Mouse (Mus musculus) kidney, postnatal 14 days (tissue): ENCODE measurements at regions not wholly inside any gene's neighbourhood (a gene's known extent, or its start where the extent isn't known, plus 50 kb on each side); places are given as distances from the start of the nearest gene placed in this dataset.
A peak's percentile ranks its signal among the peaks of the same experiment; 100 is the strongest.
"Not testable (repeated sequence)": the region's sequence is repeated elsewhere in the genome, so short reads cannot be mapped to it uniquely, and the experiment has no call there.

Experiments used
- DNase-seq: peaks from one replicate; pipeline ENCODE4 v3.0.0; 2022; ENCODE audit warnings: mixed read lengths

GRCm38 (mm10) chr17:4889577-4889976, 104.6 kb upstream of the Arid1b start:
- DNase-seq = no peak

- no peak for DNase-seq
These were observed 104.0 kb upstream of the Arid1b start for GRCm38 (mm10) chr17:4890131-4890530.

- no peak for DNase-seq
These were observed 102.6 kb upstream of the Arid1b start for GRCm38 (mm10) chr17:4891576-4891975.

GRCm38 (mm10) chr17:4894756-4895330, 99.3 kb upstream of the Arid1b start:
- not testable (repeated sequence) for DNase-seq

- DNase-seq = no peak
These were observed 91.0 kb upstream of the Arid1b start for GRCm38 (mm10) chr17:4903129-4903528.

- DNase-seq = no peak
These were observed 87.6 kb upstream of the Arid1b start for GRCm38 (mm10) chr17:4906504-4906903.

- peak; percentile 64 for DNase-seq
These were observed 86.9 kb upstream of the Arid1b start for GRCm38 (mm10) chr17:4907181-4907752.

- DNase-seq = peak; percentile 97
These were observed 86.1 kb upstream of the Arid1b start for GRCm38 (mm10) chr17:4907841-4908571.

- DNase-seq = no peak
These were observed 85.6 kb upstream of the Arid1b start for GRCm38 (mm10) chr17:4908572-4908965.

- DNase-seq = no peak
These were observed 84.0 kb upstream of the Arid1b start for GRCm38 (mm10) chr17:4910182-4910581.

- DNase-seq = no peak
These were observed 81.1 kb upstream of the Arid1b start for GRCm38 (mm10) chr17:4913001-4913400.

- DNase-seq = peak; percentile 48
These were observed 74.2 kb upstream of the Arid1b start for GRCm38 (mm10) chr17:4919866-4920495.

- peak; percentile 76 for DNase-seq
These were observed 73.0 kb upstream of the Arid1b start for GRCm38 (mm10) chr17:4921121-4921520.

GRCm38 (mm10) chr17:4928631-4929030, 65.5 kb upstream of the Arid1b start:
- DNase-seq = no peak

- no peak for DNase-seq
These were observed 58.9 kb upstream of the Arid1b start for GRCm38 (mm10) chr17:4935268-4935667.

- peak; percentile 14 for DNase-seq
These were observed 53.5 kb upstream of the Arid1b start for GRCm38 (mm10) chr17:4940589-4940988.

GRCm38 (mm10) chr17:4941286-4941800, 52.8 kb upstream of the Arid1b start:
- DNase-seq = no peak

GRCm38 (mm10) chr17:4942868-4943267, 51.3 kb upstream of the Arid1b start:
- no peak for DNase-seq
